Mouse (Mus musculus) MN1 (cell line): Measurements from ENCODE around the gene Vmn1r24.
"Not testable (repeated sequence)": the region's sequence is repeated elsewhere in the genome, so short reads cannot be mapped to it uniquely, and the experiment has no call there.

Experiments used
- DNase-seq: peaks from one replicate; pipeline ENCODE4 v3.0.0-alpha.2; 2016; ENCODE audit warnings: low spot score

The Vmn1r24 gene

DNA sequence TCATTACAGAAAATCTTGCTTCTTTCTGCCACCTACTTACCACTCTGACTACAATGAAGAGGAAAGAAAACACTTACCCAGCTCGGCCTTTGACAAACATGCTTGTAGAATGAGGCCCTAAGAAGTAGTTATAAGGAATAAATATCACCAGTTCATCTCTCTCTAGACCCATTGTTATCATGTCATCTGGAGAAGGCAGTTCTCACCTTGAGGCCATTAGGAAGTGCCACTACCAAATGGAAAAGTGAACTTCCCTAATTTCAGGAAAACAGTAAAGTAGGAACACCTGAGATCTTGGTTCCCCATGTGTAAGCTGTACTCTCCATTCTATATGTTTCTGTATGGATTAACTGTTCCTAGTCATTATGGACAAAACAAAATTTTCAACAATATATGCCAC is at the start of gene Vmn1r24:
TSS of gene Vmn1r24 (minus strand) at position 101 of the 400 bp plus-strand sequence.
- DNase-seq = not testable (repeated sequence)

DNA sequence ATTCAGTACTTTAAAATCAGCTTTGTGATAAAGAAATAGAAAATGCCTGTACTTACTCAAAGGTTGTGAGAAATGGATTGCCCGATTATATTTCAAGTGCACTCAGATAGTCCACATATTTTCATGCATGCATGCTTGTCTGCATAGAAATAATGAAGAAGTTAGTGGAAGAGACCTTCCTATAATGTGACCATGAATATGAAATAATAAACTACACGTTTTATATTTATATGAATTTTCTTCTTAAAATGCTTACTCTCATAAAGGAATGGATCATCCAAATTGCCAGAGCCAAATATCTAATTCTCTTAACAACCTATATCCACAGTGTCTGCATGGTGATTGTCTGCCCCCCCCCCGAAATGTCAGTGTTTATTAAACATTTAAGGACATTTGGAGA is 19.4 kb upstream of the Vmn1r24 start, which contains the start of gene Vmn1r25:
TSS of gene Vmn1r25 (minus strand) at position 101 of the 400 bp plus-strand sequence.
- no peak for DNase-seq

DNA sequence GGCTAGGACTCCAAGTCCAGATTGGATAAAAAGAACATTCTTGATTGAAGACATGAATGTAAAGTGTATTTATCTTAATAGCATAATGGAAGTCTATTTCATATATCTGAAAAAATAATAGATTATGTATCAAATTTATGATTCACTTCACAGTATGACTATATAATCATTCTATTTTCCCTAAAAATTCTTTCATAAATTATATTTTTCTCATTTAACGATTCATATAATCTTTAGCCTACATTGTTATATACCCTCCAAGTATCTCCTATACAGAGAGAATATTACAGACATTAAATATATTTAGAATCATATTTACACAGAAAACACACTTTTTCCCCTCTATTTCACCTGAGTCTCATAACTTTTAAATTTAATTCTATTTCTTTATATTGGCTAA is 34.6 kb downstream of the Vmn1r24 start, which contains the start of gene Vmn1r23:
TSS of gene Vmn1r23 (minus strand) at position 101 of the 400 bp plus-strand sequence.
- DNase-seq = no peak

DNA sequence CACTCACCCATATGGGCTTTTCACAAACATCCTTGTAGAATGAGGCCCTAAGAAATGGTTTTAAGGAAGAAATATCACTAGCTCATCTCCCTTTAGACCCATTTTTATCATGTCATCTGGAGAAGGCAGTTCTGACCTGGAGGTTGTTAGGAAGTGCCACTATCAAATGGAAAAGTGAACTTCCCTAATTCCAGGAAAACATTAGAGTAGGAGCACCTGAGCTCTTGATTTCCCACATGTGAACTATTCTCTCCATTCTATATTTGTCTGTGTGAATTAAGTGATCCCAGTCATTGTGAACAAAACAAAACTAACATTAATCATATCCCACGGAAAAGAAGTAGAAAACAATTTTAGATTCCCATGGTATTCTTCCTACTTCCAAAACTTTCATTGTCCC is 53.4 kb downstream of the Vmn1r24 start, which contains the start of gene Vmn1r22:
TSS of gene Vmn1r22 (minus strand) at position 101 of the 400 bp plus-strand sequence.
- no peak for DNase-seq
